Mouse (Mus musculus): ENCODE results near the gene Gpr153. TPM values are rescaled to one million over a fixed set of nuclear protein-coding genes. Genes with fewer than 3 reads are reported as not detected.

The Gpr153 gene
- polyA plus RNA-seq, 1 experiment, result 6.9 TPM

GRCm38 (mm10) chr4:152321464-152321863 is 47.4 kb downstream of the Gpr153 start:
- TF ChIP-seq POLR2A (IDR thresholded peaks at IDR 0.05; ENCODE audit: low read depth, low read length) (no peak), CTCF (conservative IDR thresholded peaks at IDR 0.05; ENCODE audit: insufficient read depth, insufficient read length, low read depth, low read length) (no peak)
- H3K27me3 ChIP-seq (replicated peaks; ENCODE audit: control insufficient read depth, insufficient read depth, low read length), result no peaks in the 10 kb centered on the region
- H3K36me3 ChIP-seq (ENCODE audit: control insufficient read depth, insufficient read depth, low read length), result no peaks in the 10 kb centered on the region
- peaks cover 8% of the 10 kb centered on the region for H3K4me1 ChIP-seq (ENCODE audit: control insufficient read depth, insufficient read depth, low read length)
- H3K27ac ChIP-seq (ENCODE audit: insufficient read depth, low read depth, low read length), result no peak overlapping the region
- H3K4me3 ChIP-seq (ENCODE audit: insufficient read depth, low read depth, low read length), result no peak overlapping the region
- WGBS, result 47% methylated on average over 5 of the region's 5 CpGs
- DNase-seq, result peak; percentile 70

GRCm38 (mm10) chr4:152324641-152325562 is 50.9 kb downstream of the Gpr153 start:
- H3K36me3 ChIP-seq (ENCODE audit: control insufficient read depth, insufficient read depth, low read length), result no peaks in the 10 kb centered on the region; the same call in 1 of the 2 replicates
- no peak for DNase-seq
- TF ChIP-seq POLR2A (IDR thresholded peaks at IDR 0.05; ENCODE audit: low read depth, low read length) (no peak), CTCF (conservative IDR thresholded peaks at IDR 0.05; ENCODE audit: insufficient read depth, insufficient read length, low read depth, low read length) (no peak)
- H3K4me3 ChIP-seq (ENCODE audit: insufficient read depth, low read depth, low read length), result peak overlapping the region; percentile 53
- peak overlapping the region; percentile 59 for H3K27ac ChIP-seq (ENCODE audit: insufficient read depth, low read depth, low read length)
- H3K27me3 ChIP-seq (replicated peaks; ENCODE audit: control insufficient read depth, insufficient read depth, low read length), result no peaks in the 10 kb centered on the region
- WGBS, result 45% methylated on average over 16 of the region's 16 CpGs
- H3K4me1 ChIP-seq (ENCODE audit: control insufficient read depth, insufficient read depth, low read length), result peaks cover 13% of the 10 kb centered on the region

- Histone ChIP-seq H3K4me1 (ENCODE audit: control insufficient read depth, insufficient read depth, low read length) (peaks cover 13% of the 10 kb centered on the region), H3K27ac (ENCODE audit: insufficient read depth, low read depth, low read length) (peak within 1 kb of the TSS; percentile 59), H3K27me3 (replicated peaks; ENCODE audit: control insufficient read depth, insufficient read depth, low read length) (no peaks in the 10 kb centered on the region), H3K4me3 (ENCODE audit: insufficient read depth, low read depth, low read length) (peak within 1 kb of the TSS; percentile 80), H3K36me3 (ENCODE audit: control insufficient read depth, insufficient read depth, low read length) (no peaks in the 10 kb centered on the region; the same call in 1 of the 2 replicates)
- DNase-seq, result peak; percentile 98
- under 1% methylated on average over 70 of the region's 70 CpGs for WGBS
- TF ChIP-seq POLR2A (IDR thresholded peaks at IDR 0.05; ENCODE audit: low read depth, low read length), result no peak
- TF ChIP-seq CTCF (conservative IDR thresholded peaks at IDR 0.05; ENCODE audit: insufficient read depth, insufficient read length, low read depth, low read length), result 0 out of 2 replicates have a peak, but pooled peaks have one; percentile 24
Observed at GRCm38 (mm10) chr4:152325574-152326411, 51.8 kb downstream of the Gpr153 start, which contains the start of gene Rpl22. Gene Rpl22 (plus strand): TSS chr4:152325742.

- TF ChIP-seq CTCF (conservative IDR thresholded peaks at IDR 0.05; ENCODE audit: insufficient read depth, insufficient read length, low read depth, low read length) (no peak), POLR2A (IDR thresholded peaks at IDR 0.05; ENCODE audit: low read depth, low read length) (no peak)
- no peak for DNase-seq
- WGBS, result 3% methylated on average over 11 of the region's 11 CpGs
- Histone ChIP-seq H3K4me1 (ENCODE audit: control insufficient read depth, insufficient read depth, low read length) (peaks cover 13% of the 10 kb centered on the region), H3K27ac (ENCODE audit: insufficient read depth, low read depth, low read length) (no peak overlapping the region), H3K4me3 (ENCODE audit: insufficient read depth, low read depth, low read length) (peak overlapping the region; percentile 80), H3K36me3 (ENCODE audit: control insufficient read depth, insufficient read depth, low read length) (no peaks in the 10 kb centered on the region; the same call in 1 of the 2 replicates), H3K27me3 (replicated peaks; ENCODE audit: control insufficient read depth, insufficient read depth, low read length) (no peaks in the 10 kb centered on the region)
Observed at GRCm38 (mm10) chr4:152326543-152326942, 52.5 kb downstream of the Gpr153 start.

- TF ChIP-seq POLR2A (IDR thresholded peaks at IDR 0.05; ENCODE audit: low read depth, low read length), result no peak
- peak; percentile 46 for TF ChIP-seq CTCF (conservative IDR thresholded peaks at IDR 0.05; ENCODE audit: insufficient read depth, insufficient read length, low read depth, low read length)
- H3K36me3 ChIP-seq (ENCODE audit: control insufficient read depth, insufficient read depth, low read length), result no peaks in the 10 kb centered on the region; the same call in 1 of the 2 replicates
- WGBS, result 74% methylated on average over 6 of the region's 6 CpGs
- peaks cover 13% of the 10 kb centered on the region for H3K4me1 ChIP-seq (ENCODE audit: control insufficient read depth, insufficient read depth, low read length)
- H3K27me3 ChIP-seq (replicated peaks; ENCODE audit: control insufficient read depth, insufficient read depth, low read length), result no peaks in the 10 kb centered on the region
- H3K4me3 ChIP-seq (ENCODE audit: insufficient read depth, low read depth, low read length), result no peak overlapping the region
- peak; percentile 30 for DNase-seq
- H3K27ac ChIP-seq (ENCODE audit: insufficient read depth, low read depth, low read length), result no peak overlapping the region
Observed at GRCm38 (mm10) chr4:152328691-152329090, 54.7 kb downstream of the Gpr153 start.

GRCm38 (mm10) chr4:152332952-152333351 is 58.9 kb downstream of the Gpr153 start:
- no peak overlapping the region for H3K27ac ChIP-seq (ENCODE audit: insufficient read depth, low read depth, low read length)
- no peaks in the 10 kb centered on the region for H3K4me1 ChIP-seq (ENCODE audit: control insufficient read depth, insufficient read depth, low read length)
- peak; percentile 60 for DNase-seq
- H3K36me3 ChIP-seq (ENCODE audit: control insufficient read depth, insufficient read depth, low read length), result no peaks in the 10 kb centered on the region; the same call in 1 of the 2 replicates
- TF ChIP-seq POLR2A (IDR thresholded peaks at IDR 0.05; ENCODE audit: low read depth, low read length) (no peak), CTCF (conservative IDR thresholded peaks at IDR 0.05; ENCODE audit: insufficient read depth, insufficient read length, low read depth, low read length) (peak; percentile 94; the same call in 1 of the 2 replicates)
- no peaks in the 10 kb centered on the region for H3K27me3 ChIP-seq (replicated peaks; ENCODE audit: control insufficient read depth, insufficient read depth, low read length)
- no peak overlapping the region for H3K4me3 ChIP-seq (ENCODE audit: insufficient read depth, low read depth, low read length)
- WGBS, result 21% methylated on average over 2 of the region's 2 CpGs
